Comparison of ENCODE assay signal across 9 mouse cellular contexts in the genomic region with DNA sequence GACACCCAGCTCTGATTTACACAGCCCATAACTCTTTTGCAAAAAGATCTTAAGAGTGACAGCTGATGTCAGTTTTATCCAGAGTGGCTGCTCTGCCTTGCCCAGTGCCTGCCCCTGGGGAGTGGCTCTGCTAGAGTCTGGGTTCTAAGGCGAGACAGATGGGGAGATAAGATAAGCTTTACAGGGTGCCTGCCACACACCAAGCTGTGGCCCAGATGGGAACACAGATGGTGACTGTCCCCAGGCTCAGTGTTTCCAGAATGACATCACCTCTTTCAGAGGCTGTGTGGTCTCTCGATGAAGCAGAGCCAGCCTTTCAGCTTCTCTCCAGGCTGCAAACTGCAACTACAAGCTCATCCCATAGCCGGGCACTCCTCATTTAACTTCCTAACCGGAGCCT. TPM values are rescaled to one million over a fixed set of nuclear protein-coding genes. Genes with fewer than 3 reads are reported as not detected.
A peak's percentile ranks its signal among the peaks of the same experiment; 100 is the strongest.
DNase-seq lines count a peak whose midpoint lies in the region; ATAC-seq and TF ChIP-seq lines count a peak whose summit lies in the region.
"Had no signal": no experiment of that assay in that cellular context is flagged by ENCODE, and none has a peak within 500 bp of the region (broad histone marks: within the 10 kb centered on the region; RNA-seq: fewer than 3 reads in every experiment).

No protein-coding gene starts in this region.

- H3K27me3 ChIP-seq in stomach, embryonic 15.5 days (replicated peaks): no peaks in the 10 kb centered on the region
- H3K27me3 ChIP-seq in stomach, postnatal 0 days (ENCODE audit: control insufficient read depth, insufficient read depth, low read length): no peaks in the 10 kb centered on the region
- H3K27me3 ChIP-seq in embryonic facial prominence, embryonic 10.5 days (replicated peaks; ENCODE audit: low read depth, poor library complexity, severe bottlenecking): no peaks in the 10 kb centered on the region

- ATAC-seq in stomach, embryonic 15.5 days (ENCODE audit: insufficient read depth, low FRiP score, low read depth): peak; percentile 60; the same call in 1 of the 2 replicates
- ATAC-seq in stomach, postnatal 0 days (ENCODE audit: low FRiP score, low TSS enrichment): no peak
- peak; percentile 90 for ATAC-seq in megakaryocyte-erythroid progenitor cell, adult 5-6 weeks (replicated peaks; ENCODE audit: low FRiP score, low TSS enrichment, poor library complexity, severe bottlenecking)
- no peak for ATAC-seq in inflammation-experienced regulatory T-cells, adult 6 months

- no peak for DNase-seq in stomach, postnatal 0 days (ENCODE audit: low spot score)
- peak; percentile 15 for DNase-seq in embryonic facial prominence, embryonic 10.5 days (ENCODE audit: low spot score)
- peak; percentile 85 to 89 for DNase-seq in layer of hippocampus, adult 2 months (ENCODE audit: low spot score in 2 of 2)
- DNase-seq in adipocyte (ENCODE audit: low spot score): no peak
- no peak for DNase-seq in adrenal gland, postnatal 25 days

- H3K4me1 ChIP-seq in stomach, embryonic 15.5 days: 0 out of 2 replicates have a peak, but pooled peaks cover 7% of the 10 kb centered on the region
- H3K4me1 ChIP-seq in stomach, postnatal 0 days (replicated peaks; ENCODE audit: control insufficient read depth, insufficient read depth): no peaks in the 10 kb centered on the region
- 0 out of 2 replicates have a peak, but pooled peaks cover 3% of the 10 kb centered on the region for H3K4me1 ChIP-seq in embryonic facial prominence, embryonic 10.5 days

- H3K36me3 ChIP-seq in stomach, embryonic 15.5 days: peaks cover 4% of the 10 kb centered on the region; the same call in 1 of the 2 replicates
- H3K36me3 ChIP-seq in stomach, postnatal 0 days (ENCODE audit: control insufficient read depth, insufficient read depth, low read length): peaks cover 5% of the 10 kb centered on the region; the same call in 1 of the 2 replicates
- peaks cover 41% of the 10 kb centered on the region for H3K36me3 ChIP-seq in embryonic facial prominence, embryonic 10.5 days (replicated peaks)

- WGBS in stomach, embryonic 15.5 days: 35% methylated on average over 4 of the region's 4 CpGs
- WGBS in stomach, postnatal 0 days: 37% methylated on average over 4 of the region's 4 CpGs
- WGBS in embryonic facial prominence, embryonic 10.5 days: 64% methylated on average over 4 of the region's 4 CpGs

- TF ChIP-seq CTCF in stomach, postnatal 0 days (IDR thresholded peaks at IDR 0.05; ENCODE audit: low read depth): no peak
- TF ChIP-seq CTCF in layer of hippocampus, adult 2 months (conservative IDR thresholded peaks at IDR 0.05): 0 out of 2 replicates have a peak, but pooled peaks have one; percentile 19

- H3K27ac ChIP-seq in stomach, embryonic 15.5 days: no peak overlapping the region
- no peak overlapping the region for H3K27ac ChIP-seq in stomach, postnatal 0 days (replicated peaks)
- H3K27ac ChIP-seq in embryonic facial prominence, embryonic 10.5 days (replicated peaks): no peak overlapping the region
- H3K27ac ChIP-seq in layer of hippocampus, adult 2 months: peak overlapping the region; percentile 55; the same call in 1 of the 2 replicates
- H3K27ac ChIP-seq: kidney, postnatal 0 days had no signal

- H3K9me3 ChIP-seq in stomach, embryonic 15.5 days: no peaks in the 10 kb centered on the region
- no peaks in the 10 kb centered on the region for H3K9me3 ChIP-seq in stomach, postnatal 0 days (ENCODE audit: control insufficient read depth, low read length)
- no peaks in the 10 kb centered on the region for H3K9me3 ChIP-seq in embryonic facial prominence, embryonic 10.5 days

- no peak overlapping the region for H3K4me2 ChIP-seq in stomach, embryonic 15.5 days
- H3K4me2 ChIP-seq in stomach, postnatal 0 days (replicated peaks; ENCODE audit: low read depth): no peak overlapping the region

- no peak overlapping the region for H3K9ac ChIP-seq in stomach, embryonic 15.5 days
- no peak overlapping the region for H3K9ac ChIP-seq in stomach, postnatal 0 days (ENCODE audit: low read length)

- no peak for TF ChIP-seq EP300 in stomach, postnatal 0 days (optimal IDR thresholded peaks at IDR 0.05)

- H3K4me3 ChIP-seq in stomach, embryonic 15.5 days (replicated peaks): no peak overlapping the region
- H3K4me3 ChIP-seq in stomach, postnatal 0 days (ENCODE audit: low read depth, low read length): no peak overlapping the region
- no peak overlapping the region for H3K4me3 ChIP-seq in embryonic facial prominence, embryonic 10.5 days
- no peak overlapping the region for H3K4me3 ChIP-seq in layer of hippocampus, adult 2 months

RNA-seq across cellular contexts. Expression of a gene that starts 41.8 kb away (rescaled TPM):
- polyA plus RNA-seq in stomach, embryonic 15.5 days (2015; fragmentation: Nextera tagmentation; extraction: Ambion mirVana): 21.2 and 25.0 TPM in 2 replicates
- 14.1 and 14.5 TPM in 2 replicates for polyA plus RNA-seq in stomach, postnatal 0 days (2015; fragmentation: Nextera tagmentation; extraction: Ambion mirVana)
- polyA plus RNA-seq in embryonic facial prominence, embryonic 10.5 days (2016; fragmentation: Nextera tagmentation; extraction: Ambion mirVana): 22.0 and 23.0 TPM in 2 replicates
- total RNA-seq in layer of hippocampus, adult 2 months (2021): 10 to 100 TPM; 41.6 to 44.3 TPM
- total RNA-seq in megakaryocyte-erythroid progenitor cell, adult 5-6 weeks (2014; fragmentation: Nextera tagmentation): 15.1 and 16.2 TPM in 2 replicates
- total RNA-seq in megakaryocyte-erythroid progenitor cell, adult 5-6 weeks (2017): 10.9 and 11.2 TPM in 2 replicates
- 1 to 10 TPM; 4.6 to 9.4 (median 8.5) TPM for polyA plus RNA-seq in inflammation-experienced regulatory T-cells, adult 6 months (2017; shearing (Covaris generic))
- 23.1 and 31.7 TPM in 2 replicates for total RNA-seq in adrenal gland, postnatal 25 days (2021)

Comparison
In these comparisons a context has a peak if more than half of its experiments do, and no peak if none do; other contexts are left out.
1. ATAC-seq: peak in stomach, embryonic 15.5 days (single experiment) and megakaryocyte-erythroid progenitor cell, adult 5-6 weeks (single experiment); none in stomach, postnatal 0 days (single experiment) and inflammation-experienced regulatory T-cells, adult 6 months (single experiment).
2. DNase-seq: peak in embryonic facial prominence, embryonic 10.5 days (single experiment) and layer of hippocampus, adult 2 months (2 of 2); none in stomach, postnatal 0 days (single experiment), adipocyte (single experiment) and adrenal gland, postnatal 25 days (single experiment).